Mouse (Mus musculus) c-Kit-positive CD71-positive TER-119-negative erythroid progenitor cells, embryonic 14.5 days (primary cell): ENCODE results near the gene Catip.
A peak's percentile ranks its signal among the peaks of the same experiment; 100 is the strongest.
"Not testable (repeated sequence)": the region's sequence is repeated elsewhere in the genome, so short reads cannot be mapped to it uniquely, and the experiment has no call there.

ENCODE experiments used
- DNase-seq: peaks from one replicate; pipeline ENCODE4 v3.0.0-alpha.2; 2013; ENCODE audit warnings: low read depth

The Catip gene

DNA sequence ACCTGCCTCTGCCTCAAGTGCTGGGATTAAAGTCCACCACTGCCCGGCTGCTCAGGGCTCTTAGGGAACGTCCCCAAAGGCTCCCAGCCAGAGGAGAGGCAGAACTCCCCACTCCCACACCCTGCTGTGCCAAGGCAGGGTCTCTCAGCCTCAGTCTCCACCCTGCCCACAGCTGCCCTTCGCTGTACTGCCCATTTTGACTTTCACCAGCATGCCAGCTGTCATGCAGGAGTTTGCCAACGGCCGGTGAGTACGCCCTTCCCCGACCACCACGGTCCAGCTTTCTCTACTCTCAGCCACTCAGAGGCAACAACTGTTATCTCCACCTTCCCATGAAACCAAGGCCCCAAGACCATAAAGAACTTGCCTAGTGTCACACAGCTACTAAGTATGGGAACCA lies 22.6 kb downstream of the Catip start:
- no peak for DNase-seq

DNA sequence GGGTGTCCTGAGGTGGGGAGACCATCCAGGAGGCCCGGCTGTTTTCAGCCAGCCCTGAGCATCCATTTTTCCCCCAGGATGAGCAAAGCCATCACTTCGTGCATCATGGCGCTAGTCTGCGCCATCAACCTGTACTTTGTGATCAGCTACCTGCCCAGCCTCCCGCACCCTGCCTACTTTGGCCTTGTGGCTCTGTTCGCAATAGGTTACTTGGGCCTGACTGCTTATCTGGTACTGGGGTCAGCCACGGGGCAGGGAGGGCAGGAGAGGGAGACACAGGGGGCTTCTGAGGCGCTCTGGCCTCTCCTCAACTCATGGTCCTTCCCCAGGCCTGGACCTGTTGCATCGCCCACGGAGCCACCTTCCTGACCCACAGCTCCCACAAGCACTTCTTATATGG lies 23.2 kb downstream of the Catip start:
- no peak for DNase-seq

DNA sequence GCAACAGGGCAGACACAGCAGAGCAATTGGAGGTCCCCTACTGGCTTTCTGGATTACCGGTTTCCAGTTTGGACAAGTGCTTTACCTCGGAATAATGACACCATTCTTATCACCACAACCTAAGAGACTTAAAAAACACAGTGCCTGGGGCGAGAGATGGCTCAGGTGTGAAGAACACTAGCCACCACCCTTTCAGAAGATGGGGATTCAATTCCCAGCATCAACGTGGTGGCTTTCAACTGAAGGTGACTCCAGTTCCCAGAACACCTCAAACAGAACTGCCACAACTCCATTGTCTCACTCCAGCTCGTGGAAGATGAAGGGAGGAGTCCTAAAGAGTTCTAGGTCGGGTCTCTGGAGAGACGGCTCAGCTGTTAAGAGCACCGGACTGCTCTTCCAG lies 23.6 kb downstream of the Catip start:
- DNase-seq: no peak

DNA sequence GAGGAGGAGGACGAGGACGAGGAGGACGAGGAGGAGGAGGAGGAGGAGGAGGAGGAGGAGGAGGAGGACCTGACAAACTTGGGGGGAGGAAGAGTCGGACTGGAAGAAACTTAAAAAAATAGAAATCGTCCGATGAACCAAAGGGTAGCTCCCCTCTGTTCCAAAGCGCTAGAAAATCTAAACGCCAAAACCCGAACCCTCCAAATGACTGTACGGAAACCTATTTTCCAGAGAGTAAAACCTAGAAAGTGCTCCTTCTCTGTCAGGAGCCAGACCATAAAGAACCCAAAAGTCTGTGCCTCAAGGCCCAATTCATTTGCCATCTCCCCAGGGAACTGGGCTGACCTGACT lies 24.4 kb downstream of the Catip start:
- no peak for DNase-seq

DNA sequence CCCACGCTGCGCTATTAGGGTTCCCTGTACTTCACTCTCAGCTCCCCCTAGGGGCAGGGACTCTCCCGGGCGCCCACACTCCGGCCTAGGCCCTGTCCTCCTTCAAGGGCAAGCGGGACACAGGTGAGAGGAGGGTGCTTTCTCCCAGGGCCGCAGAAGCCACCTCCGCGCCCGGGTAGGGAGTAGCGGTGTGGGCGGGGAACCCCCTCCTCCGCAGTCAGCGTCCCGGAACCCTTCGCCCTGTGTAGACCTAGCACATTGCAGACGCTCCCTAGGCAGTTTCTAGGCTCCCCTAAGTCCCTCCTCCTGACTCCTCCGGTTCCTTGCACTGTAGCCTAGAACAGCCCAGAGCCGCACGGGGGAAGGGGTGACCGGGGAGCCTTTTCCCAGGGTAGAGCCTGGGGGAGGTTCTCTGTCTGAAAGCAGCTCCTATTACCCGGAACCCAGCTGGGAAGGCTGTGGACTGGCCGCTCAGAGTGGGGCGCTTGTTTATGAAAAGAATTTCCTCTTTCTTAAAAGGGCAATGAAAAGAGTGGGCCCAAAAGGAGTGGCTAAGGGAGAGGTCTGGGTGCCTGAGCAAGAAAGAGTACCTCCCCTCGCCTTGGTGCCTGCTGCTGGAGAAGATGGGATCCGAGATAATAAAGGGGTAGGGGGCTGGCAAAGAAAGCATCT lies 24.9 kb downstream of the Catip start:
- peak; percentile 91 for DNase-seq

DNA sequence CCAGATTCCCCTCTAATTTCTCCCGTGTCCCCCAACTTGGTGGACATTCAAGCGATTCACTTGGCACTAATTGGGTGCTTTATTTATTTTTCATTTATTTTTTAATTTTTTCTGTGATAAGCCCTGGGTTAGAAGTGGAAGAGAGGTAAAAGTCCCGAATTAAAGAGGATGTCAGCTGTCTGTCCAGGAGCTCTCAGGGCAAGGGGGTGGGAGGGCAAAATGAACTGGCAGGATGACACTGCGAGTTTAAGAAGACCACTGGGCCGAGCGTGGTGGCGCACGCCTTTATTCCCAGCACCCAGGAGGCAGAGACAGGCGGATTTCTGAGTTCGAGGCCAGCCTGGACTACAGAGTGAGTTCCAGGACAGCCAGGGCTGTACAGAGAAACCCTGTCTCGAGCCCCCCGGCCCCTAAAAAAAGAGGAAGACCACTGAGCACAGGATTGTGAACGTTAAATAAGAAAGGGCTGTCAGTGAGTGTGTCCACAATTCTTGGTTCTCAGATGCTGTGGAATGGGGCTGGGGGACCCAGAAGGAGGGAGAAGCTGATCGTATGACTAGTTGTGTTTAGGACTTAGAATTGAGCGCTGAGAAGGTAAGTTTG lies 25.6 kb downstream of the Catip start:
- DNase-seq: no peak

DNA sequence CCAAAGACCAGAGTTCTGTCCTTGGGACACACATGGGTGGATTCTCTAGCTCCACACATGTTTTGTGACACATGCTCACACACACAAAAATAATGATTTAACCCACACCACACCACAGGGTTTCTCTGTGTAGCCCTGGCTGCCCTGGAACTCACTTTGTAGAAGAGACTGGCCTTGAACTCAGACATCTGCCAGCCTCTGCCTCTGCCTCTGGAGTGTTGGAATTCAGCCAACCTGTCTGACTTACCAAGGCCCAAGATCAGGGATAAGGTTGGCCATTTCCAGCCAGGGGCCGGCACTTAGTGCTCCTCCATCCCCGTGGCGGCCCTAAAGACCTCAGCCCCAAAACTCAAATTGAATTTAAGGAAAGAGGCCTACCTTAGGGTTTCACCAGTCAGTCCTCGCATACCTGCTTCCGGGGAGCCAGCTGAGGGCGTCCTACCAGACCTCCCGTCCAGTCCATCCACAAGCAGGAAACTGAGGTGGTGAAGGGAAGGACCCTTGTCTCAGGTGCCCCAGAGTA lies 26.6 kb downstream of the Catip start:
- no peak for DNase-seq

DNA sequence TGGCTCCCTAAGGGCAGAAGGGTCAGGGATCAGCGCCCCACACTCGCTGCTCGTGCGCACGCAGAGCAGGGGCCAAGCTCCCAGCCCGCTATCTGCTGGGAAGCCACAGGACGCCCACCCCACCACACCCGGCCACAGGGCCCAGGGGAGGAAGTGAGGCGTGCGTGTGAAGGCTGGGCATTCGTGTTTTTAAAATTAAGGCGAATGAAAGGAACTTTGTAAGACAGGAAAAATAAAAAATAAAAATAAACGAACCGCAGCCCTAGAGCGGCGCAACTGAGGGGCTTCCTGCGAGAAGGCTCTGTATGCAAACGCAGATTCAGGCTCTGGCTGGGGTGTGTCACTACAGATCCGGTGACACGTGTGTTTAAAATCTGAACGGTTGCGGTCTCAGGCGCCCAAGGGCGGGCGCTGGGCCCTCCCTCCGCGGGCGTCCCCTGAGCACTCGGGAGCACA lies 28.0 kb downstream of the Catip start:
- no peak for DNase-seq

DNA sequence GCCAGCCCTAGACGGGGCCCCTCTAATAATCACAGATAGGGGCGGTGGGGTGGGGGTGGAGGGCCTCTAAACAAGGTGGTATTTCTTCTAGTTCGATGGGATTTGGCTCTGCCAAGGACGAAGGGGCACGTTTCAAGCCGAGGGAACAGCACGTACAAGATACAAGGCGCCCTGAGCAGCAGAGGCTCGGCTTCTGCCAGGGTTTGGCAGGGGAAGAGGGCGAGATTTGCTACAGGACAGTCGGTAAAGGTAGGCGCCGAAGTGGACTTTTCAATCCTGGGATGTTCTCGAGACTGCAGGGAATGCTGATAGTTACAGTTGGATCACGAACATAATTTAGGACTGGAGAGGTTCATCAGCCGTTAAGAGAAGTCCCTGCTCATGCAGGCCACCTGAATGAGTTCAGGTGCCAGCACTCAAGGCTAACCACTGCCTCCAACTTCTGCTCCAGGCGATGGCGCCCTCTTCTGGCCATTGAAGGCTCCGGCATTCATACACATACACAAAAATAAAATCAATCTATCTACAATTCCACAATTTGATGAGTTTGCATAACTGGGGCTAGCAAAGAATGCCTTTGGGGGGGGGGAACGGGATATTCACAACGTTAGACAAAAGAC lies 28.5 kb downstream of the Catip start:
- DNase-seq: peak; percentile 78

DNA sequence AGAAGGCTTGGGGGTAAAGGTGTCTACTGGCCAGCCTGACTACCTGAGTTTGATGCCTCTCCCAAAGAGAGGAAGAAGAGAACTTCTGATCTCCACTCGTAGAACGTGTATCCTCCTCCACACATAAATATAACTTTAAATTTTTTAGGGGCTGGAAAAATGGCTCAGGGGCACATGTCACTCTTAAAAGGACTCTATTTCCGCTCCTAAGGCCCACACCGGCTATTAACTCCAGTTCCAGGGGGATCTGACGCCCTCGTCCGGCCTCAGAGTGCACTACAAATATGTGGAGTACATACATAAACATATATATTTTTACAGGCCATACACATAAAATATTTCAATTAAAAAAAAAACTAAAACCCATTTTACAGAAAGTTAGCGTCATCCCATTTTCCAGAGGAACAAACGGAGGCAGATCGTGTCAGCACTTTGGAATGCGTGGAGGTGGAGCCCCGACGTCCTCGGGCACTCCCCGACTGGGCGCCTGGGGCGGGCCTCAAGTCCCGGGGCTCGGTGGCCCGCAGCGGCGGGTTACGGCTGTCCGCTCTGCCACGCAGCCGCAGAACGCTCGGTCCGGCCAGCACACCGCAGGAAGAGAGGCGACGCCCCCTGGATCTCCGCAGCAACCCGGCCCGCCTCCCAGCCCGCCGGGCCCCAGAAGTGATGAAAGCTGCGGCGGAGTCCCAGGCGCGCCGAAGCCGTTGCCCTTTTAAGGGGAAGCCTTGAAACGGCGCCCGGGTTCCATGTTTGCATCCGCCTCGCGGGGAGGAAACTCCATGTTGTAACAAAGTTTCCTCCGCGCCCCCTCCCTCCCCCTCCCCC lies 29.2 kb downstream of the Catip start, which contains the start of gene Ctdsp1:
Ctdsp1 (plus strand) TSS at position 586 of the 825 bp plus-strand sequence.
- peak; percentile 83 for DNase-seq

DNA sequence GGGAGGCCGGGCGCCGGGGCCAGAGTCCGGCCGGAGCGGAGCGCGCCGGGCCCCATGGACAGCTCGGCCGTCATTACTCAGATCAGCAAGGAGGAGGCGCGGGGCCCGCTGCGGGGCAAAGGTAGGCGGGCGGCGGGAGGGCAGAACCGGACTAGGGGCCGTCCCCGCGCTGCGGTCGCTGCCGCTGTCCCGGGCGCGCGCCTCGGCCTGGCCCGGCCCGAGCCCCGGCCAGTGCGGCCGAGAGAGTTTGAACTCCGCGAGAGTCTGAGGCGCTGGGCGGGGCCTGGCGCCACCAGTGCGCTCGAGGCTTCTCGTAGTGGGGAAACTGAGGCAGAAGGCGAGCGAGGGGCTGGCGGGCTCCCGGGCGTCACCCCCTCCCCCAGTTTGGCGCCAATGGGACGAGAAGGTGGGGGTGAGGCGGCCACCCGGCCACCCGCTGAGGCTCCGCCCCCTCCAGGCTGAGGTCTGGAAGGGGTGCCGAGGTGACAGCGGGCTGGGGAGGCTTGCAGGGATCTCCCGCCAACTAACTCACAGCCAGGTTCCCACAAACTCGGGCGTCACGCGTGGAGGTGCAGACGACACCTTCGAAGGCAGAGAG lies 30.0 kb downstream of the Catip start:
- no peak for DNase-seq

DNA sequence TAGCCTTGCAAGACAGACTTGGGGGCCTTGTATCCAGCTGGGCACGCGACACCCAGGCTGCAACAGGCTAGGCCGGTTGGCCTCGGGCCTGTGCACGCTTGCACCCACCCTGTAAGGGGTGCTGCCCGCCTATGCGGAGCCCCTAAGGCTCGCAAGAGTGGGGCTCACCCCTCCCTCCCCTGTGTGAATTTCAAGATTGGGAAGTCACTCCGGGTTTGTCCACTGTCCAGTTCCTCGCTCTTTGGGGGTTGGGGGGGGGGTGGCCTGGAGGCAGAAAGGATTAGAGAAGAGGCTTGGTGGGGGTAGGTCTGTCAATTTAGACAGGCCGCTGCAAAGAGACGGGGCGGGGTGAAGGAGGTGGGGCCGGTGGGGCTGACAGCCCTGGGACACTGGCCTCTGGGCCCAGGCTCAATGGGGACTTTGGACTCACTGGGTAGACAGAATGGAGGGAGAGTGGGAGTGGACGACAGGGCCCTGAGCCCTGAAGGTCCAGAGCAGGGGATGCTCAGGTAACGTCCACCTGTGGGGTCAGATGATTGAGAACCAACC lies 30.6 kb downstream of the Catip start:
- no peak for DNase-seq

DNA sequence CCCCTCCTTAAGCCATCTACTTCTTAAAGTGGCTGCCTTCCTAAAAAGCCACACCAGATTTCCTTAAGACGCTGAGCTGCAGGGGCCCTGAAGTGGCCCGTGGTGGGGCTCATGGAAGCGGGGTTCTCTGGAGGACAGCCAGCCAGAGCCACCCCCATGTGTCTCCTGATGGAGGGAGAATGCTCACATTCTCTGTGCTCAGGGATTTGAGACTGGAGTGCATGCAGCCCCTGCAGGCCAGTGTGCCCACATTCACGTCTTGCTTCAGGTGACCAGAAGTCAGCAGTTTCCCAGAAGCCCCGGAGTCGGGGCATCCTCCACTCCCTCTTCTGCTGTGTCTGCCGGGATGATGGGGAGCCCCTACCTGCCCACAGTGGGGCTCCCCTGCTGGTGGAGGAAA lies 31.1 kb downstream of the Catip start:
- no peak for DNase-seq

DNA sequence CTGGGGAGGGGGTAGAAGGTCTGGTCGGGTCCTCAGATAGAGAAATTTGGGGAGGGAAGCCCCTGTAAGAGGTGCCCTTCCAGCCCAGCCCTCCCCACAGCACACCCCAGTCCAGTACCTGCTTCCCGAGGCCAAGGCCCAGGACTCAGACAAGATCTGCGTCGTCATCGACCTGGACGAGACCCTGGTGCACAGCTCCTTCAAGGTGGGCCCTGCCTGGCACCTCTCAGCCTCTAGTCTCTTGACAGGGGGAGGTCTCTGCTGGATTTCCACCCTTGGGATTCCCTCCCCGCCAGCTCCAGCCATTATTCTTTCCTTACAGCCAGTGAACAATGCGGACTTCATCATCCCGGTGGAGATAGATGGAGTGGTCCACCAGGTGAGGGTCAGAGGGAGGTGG lies 31.8 kb downstream of the Catip start:
- no peak for DNase-seq

DNA sequence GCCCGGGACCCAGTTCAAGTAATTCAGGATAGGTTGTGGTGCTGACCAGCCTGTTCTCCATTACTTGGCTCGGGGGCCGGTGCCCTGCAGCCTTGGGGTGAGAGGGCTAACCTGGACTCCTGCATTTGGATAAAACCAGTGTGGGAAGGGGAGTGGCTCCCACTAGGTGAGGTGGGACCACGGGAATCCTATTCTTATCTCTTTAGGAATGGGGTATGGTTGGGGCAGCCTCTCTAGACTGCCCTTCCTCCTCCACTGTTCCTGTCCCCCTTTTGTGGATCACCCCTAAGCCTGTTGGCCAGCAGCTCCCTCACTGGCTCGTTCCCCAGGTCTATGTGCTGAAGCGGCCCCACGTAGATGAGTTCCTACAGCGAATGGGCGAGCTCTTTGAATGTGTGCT lies 32.4 kb downstream of the Catip start:
- DNase-seq: no peak

DNA sequence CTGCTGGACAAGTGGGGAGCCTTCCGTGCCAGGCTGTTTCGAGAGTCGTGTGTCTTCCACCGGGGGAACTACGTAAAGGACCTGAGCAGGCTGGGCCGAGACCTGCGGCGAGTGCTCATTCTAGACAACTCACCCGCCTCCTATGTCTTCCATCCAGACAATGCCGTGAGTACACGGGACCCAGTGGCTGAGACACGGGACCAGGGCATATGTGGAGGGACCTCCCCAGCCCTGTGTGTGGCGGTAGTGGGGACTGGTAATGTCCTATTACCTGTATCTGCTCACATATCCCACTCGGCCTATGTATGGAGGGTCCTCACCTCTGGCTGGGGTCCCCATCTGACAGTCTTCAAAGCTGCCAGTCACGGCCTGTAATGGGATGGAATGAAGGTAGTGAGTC lies 33.0 kb downstream of the Catip start:
- DNase-seq: no peak

DNA sequence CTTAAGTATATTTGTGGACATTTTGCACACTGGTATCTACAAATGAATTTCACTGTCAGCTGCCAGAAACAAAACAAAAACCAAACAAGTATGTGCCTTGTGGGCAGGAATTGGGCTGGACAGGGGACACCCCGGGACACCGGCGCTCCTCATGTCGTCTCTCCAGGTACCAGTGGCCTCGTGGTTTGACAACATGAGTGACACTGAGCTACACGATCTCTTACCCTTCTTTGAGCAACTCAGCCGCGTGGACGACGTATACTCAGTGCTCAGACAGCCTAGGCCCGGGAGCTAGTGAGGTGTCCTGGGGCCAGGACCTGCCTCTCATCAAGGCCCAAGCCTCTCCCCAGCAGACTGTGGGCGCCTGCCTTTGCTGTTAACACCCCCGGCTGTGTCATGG lies 33.4 kb downstream of the Catip start:
- DNase-seq: no peak

DNA sequence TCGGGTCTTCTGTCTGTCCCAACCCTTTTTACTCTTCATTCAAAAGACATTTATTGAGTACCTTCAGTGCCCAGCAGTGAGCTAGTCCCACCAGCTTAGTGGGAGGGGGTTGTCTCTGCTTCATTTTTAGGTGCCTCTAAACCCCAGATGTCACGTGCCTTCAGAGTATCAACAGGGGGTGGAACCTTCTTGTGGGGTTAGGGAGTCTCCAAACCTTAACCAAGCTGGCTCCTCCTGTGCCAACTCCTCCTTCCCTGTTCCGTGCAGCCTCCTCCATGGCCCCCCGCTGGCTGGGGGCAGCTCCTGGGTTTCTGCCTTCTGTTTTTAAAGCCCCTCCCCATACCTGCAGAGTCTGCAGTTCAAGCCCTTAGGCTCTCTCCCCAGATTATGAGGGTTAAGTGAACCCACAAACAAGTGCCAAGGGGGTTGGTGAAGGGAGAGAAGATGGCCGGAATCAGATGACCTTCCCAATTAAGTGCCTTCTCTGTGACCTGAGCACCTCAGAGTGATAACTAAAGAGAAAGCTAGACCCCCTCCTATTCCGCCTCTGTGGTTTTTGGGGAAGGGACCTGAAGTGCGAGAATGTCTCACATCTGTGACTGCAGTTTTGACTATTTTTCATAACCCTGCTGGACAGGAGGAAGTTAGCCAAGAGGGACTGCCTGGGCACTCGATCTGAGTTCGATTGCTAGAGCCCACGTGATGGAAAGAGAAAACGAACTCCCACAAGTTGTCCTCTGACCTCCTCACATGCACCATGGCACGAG lies 34.7 kb downstream of the Catip start:
- not testable (repeated sequence) for DNase-seq

DNA sequence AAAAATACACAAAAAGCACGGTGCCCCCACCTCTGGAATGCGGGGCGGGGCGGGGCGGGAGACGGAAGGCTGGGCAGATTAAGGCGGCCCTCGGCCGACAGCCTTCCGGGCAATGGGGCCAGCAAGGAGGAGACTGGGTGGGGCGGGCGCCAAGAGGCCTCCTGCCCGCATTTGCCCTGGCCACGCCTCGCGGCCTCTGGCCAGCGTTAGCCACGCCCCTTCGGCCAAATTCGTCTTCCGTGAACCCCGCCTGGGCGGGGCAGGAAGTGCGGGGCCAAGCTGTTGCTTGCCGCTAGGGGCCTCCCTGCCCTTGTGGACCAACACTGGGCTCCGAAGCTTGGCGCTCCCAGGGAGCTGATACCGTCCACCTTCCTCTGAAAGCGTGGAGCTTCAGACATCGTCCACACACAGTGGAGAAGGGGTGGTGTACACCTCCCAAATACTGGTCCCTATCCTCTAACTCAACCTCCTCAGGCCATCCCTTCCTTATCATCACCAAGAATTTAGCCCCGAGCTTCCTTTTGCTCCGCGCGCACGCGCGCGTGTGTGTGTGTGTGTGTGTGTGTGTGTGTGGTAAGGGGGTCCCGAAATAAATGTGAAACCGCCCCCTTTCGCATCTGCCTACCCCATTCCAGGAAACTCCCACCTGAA lies 35.5 kb downstream of the Catip start:
- peak; percentile 96 for DNase-seq

DNA sequence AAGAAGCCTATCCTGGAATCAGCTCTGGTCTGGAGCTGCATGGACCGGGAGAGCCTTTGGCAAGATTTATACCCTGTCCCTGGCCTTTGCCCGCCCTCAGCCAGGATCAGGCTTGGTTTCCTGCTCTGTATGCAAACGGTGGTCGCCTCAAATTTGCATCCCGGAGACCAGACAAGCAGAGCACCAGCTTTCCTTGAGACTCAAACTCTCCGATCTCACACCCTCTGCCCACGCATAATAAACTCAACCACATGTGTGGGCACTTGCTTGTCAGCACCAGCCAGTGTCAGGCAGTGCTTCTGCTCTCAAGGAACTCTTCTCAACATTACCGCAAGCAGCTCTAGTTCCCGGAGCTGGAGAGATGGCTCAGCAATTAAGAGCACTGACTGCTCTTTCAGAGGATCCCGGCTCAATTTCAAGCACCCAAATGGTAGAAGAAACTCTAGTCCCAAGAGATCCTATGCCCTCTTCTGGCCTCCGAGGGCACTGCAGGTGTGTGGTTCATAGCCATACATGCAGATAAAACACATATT lies 36.1 kb downstream of the Catip start:
- DNase-seq: no peak
